Mouse (Mus musculus) testis, adult 2 months (tissue): Measurements from ENCODE around the gene Slc25a13.

ENCODE experiments used
- CTCF ChIP-seq: fragments of 200-500 bp; IDR thresholded peaks from 2 replicates; pipeline ENCODE4 v1.5.1; 2012; ENCODE audit warnings: low read depth, mild to moderate bottlenecking, inconsistent platforms, low read length, moderate library complexity; ENCODE audit not compliant: control insufficient read depth, insufficient read depth, insufficient replicate concordance
- POLR2A ChIP-seq: fragments of 200-500 bp; IDR thresholded peaks from 2 replicates; pipeline ENCODE4 v1.6.1; 2012; ENCODE audit warnings: low read depth, mild to moderate bottlenecking, inconsistent platforms, low read length, moderate library complexity; ENCODE audit not compliant: control insufficient read depth

GRCm38 (mm10) chr6:6160645-6161426, 56.1 kb downstream of the Slc25a13 start:
- TF ChIP-seq POLR2A (no peak), CTCF (no peak)
